Mouse (Mus musculus): ENCODE results near the gene Scap.

DNA sequence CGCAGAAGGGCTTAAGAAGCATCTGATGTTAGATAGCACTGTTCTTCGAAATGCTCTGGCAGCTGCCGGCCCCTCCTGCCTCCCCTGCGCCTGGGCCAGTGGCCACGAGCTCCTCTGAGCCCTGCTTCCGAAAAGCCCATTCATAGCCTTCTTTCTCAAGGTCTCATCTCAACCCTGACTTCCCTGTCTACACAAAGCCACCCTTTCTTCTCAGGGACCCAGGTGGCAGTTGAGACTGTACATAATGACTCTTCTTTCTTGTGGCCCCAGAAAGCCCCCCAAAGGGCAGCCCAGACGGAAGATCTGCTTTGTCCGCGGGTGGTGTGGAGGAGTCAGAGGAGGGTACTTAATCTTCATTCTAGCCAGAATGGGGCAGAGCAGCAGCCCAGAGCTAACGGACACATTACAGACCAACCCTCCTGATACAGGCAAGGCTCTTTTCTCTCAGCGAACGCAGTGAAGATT, 39.8 kb upstream of the Scap start:
- TF ChIP-seq TAL1 (IDR thresholded peaks at IDR 0.05; ENCODE audit: low read length) (no peak), GATA1 (IDR thresholded peaks at IDR 0.05; ENCODE audit: low read length) (no peak)
